Mouse (Mus musculus): ENCODE data around the gene Cbarp.
A peak's percentile ranks its signal among the peaks of the same experiment; 100 is the strongest.

Gene Cbarp

GRCm38 (mm10) chr10:80156752-80157053 is 16.1 kb upstream of the Cbarp start:
- DNase-seq (ENCODE audit: low spot score) = no peak

- DNase-seq (ENCODE audit: low spot score) = no peak
Observed at GRCm38 (mm10) chr10:80156002-80156751, 15.5 kb upstream of the Cbarp start.

- no peak for DNase-seq (ENCODE audit: low spot score)
Observed at GRCm38 (mm10) chr10:80155277-80155676, 14.6 kb upstream of the Cbarp start.

GRCm38 (mm10) chr10:80154384-80154783 is 13.7 kb upstream of the Cbarp start:
- no peak for DNase-seq (ENCODE audit: low spot score)

- DNase-seq (ENCODE audit: low spot score) = no peak
Observed at GRCm38 (mm10) chr10:80153713-80154112, 13.1 kb upstream of the Cbarp start.

- DNase-seq (ENCODE audit: low spot score) = no peak
Observed at GRCm38 (mm10) chr10:80152873-80153260, 12.2 kb upstream of the Cbarp start.

- peak; percentile 46 for DNase-seq (ENCODE audit: low spot score)
Observed at GRCm38 (mm10) chr10:80152071-80152872, 11.6 kb upstream of the Cbarp start.

- peak; percentile 39 for DNase-seq (ENCODE audit: low spot score)
Observed at GRCm38 (mm10) chr10:80151211-80152034, 10.8 kb upstream of the Cbarp start.

- peak; percentile 52 for DNase-seq (ENCODE audit: low spot score)
Observed at GRCm38 (mm10) chr10:80150226-80151210, 9.9 kb upstream of the Cbarp start.

- DNase-seq (ENCODE audit: low spot score) = peak; percentile 88
Observed at GRCm38 (mm10) chr10:80149291-80150225, 8.9 kb upstream of the Cbarp start.

- DNase-seq (ENCODE audit: low spot score) = peak; percentile 93
Observed at GRCm38 (mm10) chr10:80148610-80149290, 8.1 kb upstream of the Cbarp start.

GRCm38 (mm10) chr10:80147719-80148601 is 7.3 kb upstream of the Cbarp start, which contains the start of gene Midn:
Midn (plus strand) TSS chr10:80148272.
- peak; percentile 88 for DNase-seq (ENCODE audit: low spot score)

- no peak for DNase-seq (ENCODE audit: low spot score)
Observed at GRCm38 (mm10) chr10:80147146-80147718, 6.6 kb upstream of the Cbarp start.

- DNase-seq (ENCODE audit: low spot score) = no peak
Observed at GRCm38 (mm10) chr10:80146568-80147011, 6.0 kb upstream of the Cbarp start.

GRCm38 (mm10) chr10:80145896-80146295 is 5.3 kb upstream of the Cbarp start:
- DNase-seq (ENCODE audit: low spot score) = no peak

GRCm38 (mm10) chr10:80144864-80145838 is 4.5 kb upstream of the Cbarp start:
- peak; percentile 53 for DNase-seq (ENCODE audit: low spot score)

GRCm38 (mm10) chr10:80144159-80144558 is 3.5 kb upstream of the Cbarp start:
- no peak for DNase-seq (ENCODE audit: low spot score)

All from ovary, postnatal 10 days (tissue).